Mouse (Mus musculus): ENCODE results near the gene Micu1. TPM values are rescaled to one million over a fixed set of nuclear protein-coding genes. Genes with fewer than 3 reads are reported as not detected.
"Not testable (repeated sequence)": the region's sequence is repeated elsewhere in the genome, so short reads cannot be mapped to it uniquely, and the experiment has no call there.

Micu1 gene
- polyA plus RNA-seq, 1 experiment from 2014 or later: 65.0 TPM

DNA sequence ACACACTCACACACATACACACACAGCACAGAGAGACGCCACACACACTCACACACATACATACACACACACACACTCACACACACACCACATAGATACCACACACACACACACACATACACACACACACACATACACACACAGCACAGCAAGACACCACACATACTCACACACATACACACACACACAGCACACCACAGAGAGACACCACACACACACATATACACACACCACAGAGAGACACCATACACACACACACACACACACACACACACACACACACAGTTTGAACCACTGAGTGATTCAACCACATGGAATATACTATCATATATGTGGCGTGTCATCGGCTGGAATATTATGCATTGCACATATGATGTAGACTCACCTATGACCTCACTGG, 16.7 kb upstream of the Micu1 start:
- H3K27me3 ChIP-seq (ENCODE audit: control insufficient read depth, insufficient read depth, low read length); H3K4me3 ChIP-seq (ENCODE audit: low read depth, low read length); ATAC-seq (replicated peaks; ENCODE audit: low FRiP score); H3K36me3 ChIP-seq (ENCODE audit: control insufficient read depth, insufficient read depth, low read length); H3K9me3 ChIP-seq (ENCODE audit: control insufficient read depth, low read length); H3K4me2 ChIP-seq (ENCODE audit: low read depth, low read length, severe bottlenecking); H3K4me1 ChIP-seq (replicated peaks; ENCODE audit: control insufficient read depth, insufficient read depth, low read length); H3K27ac ChIP-seq (ENCODE audit: low read depth, low read length); H3K9ac ChIP-seq (ENCODE audit: low read length); DNase-seq (ENCODE audit: low spot score): not testable (repeated sequence)
- WGBS: 91% methylated on average over 3 of the region's 3 CpGs

DNA sequence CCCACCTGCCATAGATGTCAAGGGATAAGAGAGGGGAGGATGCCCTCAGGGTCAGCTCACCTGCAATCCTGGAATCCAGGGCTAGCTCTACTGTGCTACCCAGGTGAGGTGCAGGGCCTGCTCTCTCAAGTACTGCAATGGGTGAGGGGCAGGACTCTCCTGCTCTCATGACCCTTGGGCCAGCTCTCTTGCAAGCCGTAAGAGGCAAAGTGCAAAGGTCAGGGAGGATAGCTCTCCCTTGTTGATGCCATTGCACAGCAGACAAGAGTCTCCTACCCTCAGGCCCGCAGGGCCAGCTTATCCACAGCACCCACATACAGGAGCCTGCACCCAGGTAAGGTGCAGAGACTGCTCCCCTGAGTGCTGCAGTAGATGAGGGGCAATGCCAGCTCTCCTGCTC, 15.2 kb upstream of the Micu1 start:
- no peaks in the 10 kb centered on the region for H3K27me3 ChIP-seq (ENCODE audit: control insufficient read depth, insufficient read depth, low read length)
- H3K9ac ChIP-seq (ENCODE audit: low read length): no peak overlapping the region
- H3K36me3 ChIP-seq (ENCODE audit: control insufficient read depth, insufficient read depth, low read length): no peaks in the 10 kb centered on the region
- H3K9me3 ChIP-seq (ENCODE audit: control insufficient read depth, low read length): no peaks in the 10 kb centered on the region
- no peak overlapping the region for H3K4me3 ChIP-seq (ENCODE audit: low read depth, low read length)
- WGBS: 81% methylated on average over 2 of the region's 2 CpGs
- no peak overlapping the region for H3K27ac ChIP-seq (ENCODE audit: low read depth, low read length)
- H3K4me2 ChIP-seq (ENCODE audit: low read depth, low read length, severe bottlenecking): no peak overlapping the region
- no peak for ATAC-seq (replicated peaks; ENCODE audit: low FRiP score)
- no peak for DNase-seq (ENCODE audit: low spot score)
- H3K4me1 ChIP-seq (replicated peaks; ENCODE audit: control insufficient read depth, insufficient read depth, low read length): 0 out of 2 replicates have a peak, but pooled peaks cover 2% of the 10 kb centered on the region

DNA sequence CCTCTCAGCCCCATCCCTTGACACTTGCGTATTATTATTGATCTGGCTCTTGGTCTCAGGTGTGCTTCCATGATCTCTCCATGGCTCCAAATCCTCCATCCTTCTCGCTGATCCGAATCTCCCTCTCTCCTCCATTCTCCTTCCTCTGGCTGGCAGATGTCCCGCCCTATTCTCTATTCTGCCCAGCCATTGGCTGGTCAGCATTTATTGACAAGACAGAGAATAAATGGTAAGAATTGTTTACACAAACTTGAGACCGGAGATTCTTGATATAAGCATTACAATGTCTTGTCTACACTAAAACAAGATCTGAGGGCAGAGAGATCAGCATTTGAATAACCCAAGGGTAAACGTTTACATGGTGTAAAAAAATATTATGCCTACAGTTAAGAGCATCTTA, 12.4 kb upstream of the Micu1 start:
- Histone ChIP-seq H3K4me1 (replicated peaks; ENCODE audit: control insufficient read depth, insufficient read depth, low read length) (0 out of 2 replicates have a peak, but pooled peaks cover 2% of the 10 kb centered on the region), H3K27ac (ENCODE audit: low read depth, low read length) (no peak overlapping the region), H3K36me3 (ENCODE audit: control insufficient read depth, insufficient read depth, low read length) (no peaks in the 10 kb centered on the region), H3K9ac (ENCODE audit: low read length) (no peak overlapping the region), H3K9me3 (ENCODE audit: control insufficient read depth, low read length) (no peaks in the 10 kb centered on the region), H3K4me2 (ENCODE audit: low read depth, low read length, severe bottlenecking) (no peak overlapping the region), H3K27me3 (ENCODE audit: control insufficient read depth, insufficient read depth, low read length) (no peaks in the 10 kb centered on the region), H3K4me3 (ENCODE audit: low read depth, low read length) (no peak overlapping the region)
- DNase-seq (ENCODE audit: low spot score) (no peak), ATAC-seq (replicated peaks; ENCODE audit: low FRiP score) (no peak)
- WGBS: 55% methylated on average over 6 of the region's 6 CpGs

DNA sequence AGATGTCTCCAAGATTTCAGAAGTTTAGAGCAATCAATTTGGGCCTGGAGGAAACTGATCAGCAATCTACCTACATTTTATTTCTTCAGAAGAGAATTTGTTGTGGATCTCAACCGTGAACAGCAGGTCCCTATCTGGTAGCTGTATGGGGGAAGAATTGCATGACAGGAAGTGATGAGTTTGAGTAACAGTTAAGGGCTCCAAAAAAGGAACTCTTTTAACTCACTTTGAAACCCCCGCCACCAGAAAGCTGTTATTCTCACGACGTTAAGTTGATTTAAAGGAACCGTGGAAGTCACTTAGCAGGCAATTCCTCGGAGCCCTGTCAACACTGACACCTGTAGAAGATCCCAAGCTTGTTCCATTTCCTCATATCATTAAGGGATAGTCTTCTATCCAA, 9.8 kb upstream of the Micu1 start:
- no peak overlapping the region for H3K9ac ChIP-seq (ENCODE audit: low read length)
- no peak overlapping the region for H3K4me3 ChIP-seq (ENCODE audit: low read depth, low read length)
- DNase-seq (ENCODE audit: low spot score) (no peak), ATAC-seq (replicated peaks; ENCODE audit: low FRiP score) (no peak)
- no peak overlapping the region for H3K4me2 ChIP-seq (ENCODE audit: low read depth, low read length, severe bottlenecking)
- no peaks in the 10 kb centered on the region for H3K27me3 ChIP-seq (ENCODE audit: control insufficient read depth, insufficient read depth, low read length)
- H3K27ac ChIP-seq (ENCODE audit: low read depth, low read length): no peak overlapping the region
- no peaks in the 10 kb centered on the region for H3K4me1 ChIP-seq (replicated peaks; ENCODE audit: control insufficient read depth, insufficient read depth, low read length)
- H3K36me3 ChIP-seq (ENCODE audit: control insufficient read depth, insufficient read depth, low read length): no peaks in the 10 kb centered on the region
- no peaks in the 10 kb centered on the region for H3K9me3 ChIP-seq (ENCODE audit: control insufficient read depth, low read length)
- WGBS: 81% methylated on average over 6 of the region's 6 CpGs

DNA sequence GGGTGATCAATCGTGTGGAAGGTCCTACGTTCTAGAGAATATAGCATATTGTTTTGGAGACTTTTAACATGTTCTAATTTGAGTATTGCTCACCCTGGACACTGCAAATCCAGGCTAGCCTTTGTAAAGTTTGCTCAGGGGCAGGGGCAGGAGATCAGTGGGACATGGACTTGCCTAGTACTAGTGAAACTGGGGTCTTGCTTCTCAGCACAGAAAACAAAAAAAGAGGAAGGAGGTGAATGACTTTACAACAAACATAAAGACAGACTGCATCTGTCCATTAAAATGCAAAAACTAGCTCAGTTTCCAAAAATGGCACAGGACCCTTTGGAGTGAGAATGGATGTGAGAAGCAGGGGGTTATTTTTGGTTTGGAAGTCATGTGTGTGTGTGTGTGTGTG, 8.2 kb upstream of the Micu1 start:
- Histone ChIP-seq H3K4me3 (ENCODE audit: low read depth, low read length) (no peak overlapping the region), H3K27ac (ENCODE audit: low read depth, low read length) (no peak overlapping the region), H3K9ac (ENCODE audit: low read length) (no peak overlapping the region), H3K4me2 (ENCODE audit: low read depth, low read length, severe bottlenecking) (no peak overlapping the region), H3K4me1 (replicated peaks; ENCODE audit: control insufficient read depth, insufficient read depth, low read length) (no peaks in the 10 kb centered on the region), H3K36me3 (ENCODE audit: control insufficient read depth, insufficient read depth, low read length) (no peaks in the 10 kb centered on the region), H3K27me3 (ENCODE audit: control insufficient read depth, insufficient read depth, low read length) (no peaks in the 10 kb centered on the region), H3K9me3 (ENCODE audit: control insufficient read depth, low read length) (no peaks in the 10 kb centered on the region)
- 80% methylated on average over 2 of the region's 2 CpGs for WGBS
- ATAC-seq (replicated peaks; ENCODE audit: low FRiP score): no peak
- DNase-seq (ENCODE audit: low spot score): no peak

DNA sequence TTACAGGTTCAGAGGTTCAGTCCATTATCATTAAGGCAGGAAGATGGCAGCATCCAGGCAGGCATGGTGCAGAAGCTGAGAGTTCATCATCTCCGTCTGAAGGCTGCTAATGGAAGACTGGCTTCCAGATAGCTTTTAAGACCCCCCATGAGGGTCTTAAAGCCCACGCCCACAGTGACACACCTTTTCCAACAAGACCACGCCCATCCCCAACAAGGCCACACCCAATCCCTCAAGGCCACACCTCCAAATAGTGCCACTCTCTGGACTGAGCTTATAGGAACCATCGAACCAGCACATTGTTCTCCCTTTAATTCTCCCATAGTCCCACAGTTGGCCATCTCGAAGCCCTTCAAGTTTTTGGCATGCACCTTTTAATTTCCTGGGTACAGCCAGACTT, 2.8 kb upstream of the Micu1 start:
- Histone ChIP-seq H3K4me3 (ENCODE audit: low read depth, low read length) (no peak overlapping the region), H3K9me3 (ENCODE audit: control insufficient read depth, low read length) (no peaks in the 10 kb centered on the region), H3K9ac (ENCODE audit: low read length) (no peak overlapping the region), H3K27me3 (ENCODE audit: control insufficient read depth, insufficient read depth, low read length) (no peaks in the 10 kb centered on the region), H3K36me3 (ENCODE audit: control insufficient read depth, insufficient read depth, low read length) (no peaks in the 10 kb centered on the region), H3K4me1 (replicated peaks; ENCODE audit: control insufficient read depth, insufficient read depth, low read length) (no peaks in the 10 kb centered on the region; the same call in 1 of the 2 replicates), H3K27ac (ENCODE audit: low read depth, low read length) (no peak overlapping the region), H3K4me2 (ENCODE audit: low read depth, low read length, severe bottlenecking) (no peak overlapping the region)
- no peak for ATAC-seq (replicated peaks; ENCODE audit: low FRiP score)
- WGBS: 78% methylated on average over 5 of the region's 5 CpGs
- no peak for DNase-seq (ENCODE audit: low spot score)

DNA sequence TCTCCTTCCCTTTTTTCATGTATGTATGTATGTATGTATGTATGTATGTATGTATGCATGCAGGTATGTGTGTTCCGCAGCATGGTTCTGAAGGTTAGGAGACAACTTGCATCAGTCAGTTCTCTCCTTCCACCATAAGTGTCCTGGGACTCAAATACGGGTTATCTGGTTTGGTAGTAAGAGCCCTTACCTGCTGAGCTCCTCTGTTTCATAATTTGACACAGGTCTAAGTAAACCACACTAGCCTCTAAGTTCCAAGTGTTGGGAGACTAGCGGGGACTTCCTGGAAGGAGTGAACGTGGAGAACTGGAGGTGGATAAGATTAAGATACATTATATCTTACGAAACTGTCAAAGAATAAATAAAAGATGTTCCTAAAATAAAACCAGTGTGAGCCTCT, 472 bp upstream of the Micu1 start:
- 54% methylated on average over 5 of the region's 5 CpGs for WGBS
- Histone ChIP-seq H3K27me3 (ENCODE audit: control insufficient read depth, insufficient read depth, low read length) (no peaks in the 10 kb centered on the region), H3K27ac (ENCODE audit: low read depth, low read length) (no peak overlapping the region), H3K4me2 (ENCODE audit: low read depth, low read length, severe bottlenecking) (peak overlapping the region; percentile 70; the same call in 1 of the 2 replicates), H3K9me3 (ENCODE audit: control insufficient read depth, low read length) (no peaks in the 10 kb centered on the region), H3K4me3 (ENCODE audit: low read depth, low read length) (peak overlapping the region; percentile 68), H3K4me1 (replicated peaks; ENCODE audit: control insufficient read depth, insufficient read depth, low read length) (no peaks in the 10 kb centered on the region; the same call in 1 of the 2 replicates), H3K9ac (ENCODE audit: low read length) (peak overlapping the region; percentile 20; the same call in 1 of the 2 replicates), H3K36me3 (ENCODE audit: control insufficient read depth, insufficient read depth, low read length) (no peaks in the 10 kb centered on the region)
- no peak; the same call in 1 of the 2 replicates for ATAC-seq (replicated peaks; ENCODE audit: low FRiP score)
- DNase-seq (ENCODE audit: low spot score): no peak

DNA sequence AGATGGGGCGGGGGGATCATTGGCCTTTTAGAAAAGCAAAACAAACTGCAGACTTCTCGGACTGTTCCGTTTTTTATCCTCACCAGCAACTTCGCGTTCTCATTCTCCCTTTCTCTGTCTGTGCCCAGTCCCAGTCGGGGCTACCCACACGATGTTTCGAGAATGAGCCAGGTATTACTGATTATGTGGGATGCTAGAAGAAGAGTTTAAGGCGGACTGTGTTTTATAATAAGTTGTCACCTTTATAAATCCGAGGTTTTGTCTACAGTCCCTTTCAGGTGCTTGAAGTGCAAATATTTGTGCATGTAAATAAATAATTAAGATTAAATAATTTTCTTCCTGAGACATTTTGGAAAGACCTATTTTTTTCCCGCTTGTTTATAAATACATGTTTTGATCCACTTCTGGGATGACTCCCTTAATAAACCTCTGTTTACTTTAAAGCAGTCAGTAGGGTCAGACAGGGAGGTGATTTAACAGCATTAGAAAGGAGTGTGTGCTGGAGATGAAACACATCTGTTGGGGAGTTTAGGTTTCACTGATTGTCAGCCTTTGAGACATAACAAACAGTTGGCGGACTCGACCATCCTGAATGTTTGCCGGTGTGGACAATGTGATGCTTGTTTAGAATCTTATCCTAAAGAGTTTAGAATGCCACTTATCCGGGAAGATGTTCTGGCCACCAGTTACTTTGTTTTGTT, 933 bp downstream of the Micu1 start:
- no peak for DNase-seq (ENCODE audit: low spot score)
- WGBS: 11% methylated on average over 15 of the region's 15 CpGs

DNA sequence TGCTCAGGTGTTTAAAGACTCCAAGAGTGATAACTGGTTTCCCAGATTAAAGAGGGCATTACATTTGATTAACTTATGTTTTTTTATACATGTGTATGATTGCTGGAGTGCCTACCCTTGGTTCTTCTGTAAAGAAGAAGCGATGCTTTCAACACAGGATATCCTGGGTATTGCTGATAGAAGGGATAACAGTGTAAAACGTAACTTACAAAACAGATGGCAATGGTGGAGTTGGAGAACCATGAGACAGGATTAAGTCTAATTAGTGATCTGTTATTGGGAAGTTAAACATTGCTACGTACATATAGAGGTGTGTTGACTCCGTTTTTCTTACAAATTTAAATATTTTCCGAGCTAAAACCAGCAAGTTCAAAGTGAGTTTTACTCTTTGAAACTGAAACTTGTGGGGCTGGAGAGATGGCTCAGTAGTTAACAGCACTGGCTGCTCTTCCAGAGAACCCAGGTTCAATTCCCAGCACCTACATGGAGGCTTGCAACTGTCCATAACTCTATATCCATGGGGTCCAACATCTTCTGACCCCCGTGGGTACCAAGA, 4.8 kb downstream of the Micu1 start:
- DNase-seq (ENCODE audit: low spot score) (no peak), ATAC-seq (replicated peaks; ENCODE audit: low FRiP score) (no peak)
- no peak overlapping the region for H3K4me2 ChIP-seq (ENCODE audit: low read depth, low read length, severe bottlenecking)
- H3K27ac ChIP-seq (ENCODE audit: low read depth, low read length): no peak overlapping the region
- no peaks in the 10 kb centered on the region; the same call in 1 of the 2 replicates for H3K4me1 ChIP-seq (replicated peaks; ENCODE audit: control insufficient read depth, insufficient read depth, low read length)
- WGBS: 89% methylated on average over 6 of the region's 6 CpGs
- no peak overlapping the region for H3K9ac ChIP-seq (ENCODE audit: low read length)
- no peaks in the 10 kb centered on the region for H3K36me3 ChIP-seq (ENCODE audit: control insufficient read depth, insufficient read depth, low read length)
- no peaks in the 10 kb centered on the region for H3K9me3 ChIP-seq (ENCODE audit: control insufficient read depth, low read length)
- H3K4me3 ChIP-seq (ENCODE audit: low read depth, low read length): no peak overlapping the region
- no peaks in the 10 kb centered on the region for H3K27me3 ChIP-seq (ENCODE audit: control insufficient read depth, insufficient read depth, low read length)

More for the DNA sequence above, 933 bp downstream of the Micu1 start:
- H3K27me3 ChIP-seq (ENCODE audit: control insufficient read depth, insufficient read depth, low read length): no peaks in the 10 kb centered on the region
- H3K27ac ChIP-seq (ENCODE audit: low read depth, low read length): peak overlapping the region; percentile 65; the same call in 1 of the 2 replicates
- no peak for ATAC-seq (replicated peaks; ENCODE audit: low FRiP score)
- no peaks in the 10 kb centered on the region; the same call in 1 of the 2 replicates for H3K4me1 ChIP-seq (replicated peaks; ENCODE audit: control insufficient read depth, insufficient read depth, low read length)
- H3K9ac ChIP-seq (ENCODE audit: low read length): peak overlapping the region; percentile 75
- H3K36me3 ChIP-seq (ENCODE audit: control insufficient read depth, insufficient read depth, low read length): no peaks in the 10 kb centered on the region
- H3K9me3 ChIP-seq (ENCODE audit: control insufficient read depth, low read length): no peaks in the 10 kb centered on the region
- H3K4me2 ChIP-seq (ENCODE audit: low read depth, low read length, severe bottlenecking): peak overlapping the region; percentile 70
- H3K4me3 ChIP-seq (ENCODE audit: low read depth, low read length): peak overlapping the region; percentile 68

Data from forebrain, embryonic 11.5 days (tissue).